Mouse (Mus musculus) lung, postnatal 10 days (tissue): Measurements from ENCODE around the gene Sdhaf4.
"Not testable (repeated sequence)": the region's sequence is repeated elsewhere in the genome, so short reads cannot be mapped to it uniquely, and the experiment has no call there.

Experiments
- DNase-seq: peaks from one replicate; pipeline ENCODE4 v3.0.0; 2021

Sdhaf4 gene

DNA sequence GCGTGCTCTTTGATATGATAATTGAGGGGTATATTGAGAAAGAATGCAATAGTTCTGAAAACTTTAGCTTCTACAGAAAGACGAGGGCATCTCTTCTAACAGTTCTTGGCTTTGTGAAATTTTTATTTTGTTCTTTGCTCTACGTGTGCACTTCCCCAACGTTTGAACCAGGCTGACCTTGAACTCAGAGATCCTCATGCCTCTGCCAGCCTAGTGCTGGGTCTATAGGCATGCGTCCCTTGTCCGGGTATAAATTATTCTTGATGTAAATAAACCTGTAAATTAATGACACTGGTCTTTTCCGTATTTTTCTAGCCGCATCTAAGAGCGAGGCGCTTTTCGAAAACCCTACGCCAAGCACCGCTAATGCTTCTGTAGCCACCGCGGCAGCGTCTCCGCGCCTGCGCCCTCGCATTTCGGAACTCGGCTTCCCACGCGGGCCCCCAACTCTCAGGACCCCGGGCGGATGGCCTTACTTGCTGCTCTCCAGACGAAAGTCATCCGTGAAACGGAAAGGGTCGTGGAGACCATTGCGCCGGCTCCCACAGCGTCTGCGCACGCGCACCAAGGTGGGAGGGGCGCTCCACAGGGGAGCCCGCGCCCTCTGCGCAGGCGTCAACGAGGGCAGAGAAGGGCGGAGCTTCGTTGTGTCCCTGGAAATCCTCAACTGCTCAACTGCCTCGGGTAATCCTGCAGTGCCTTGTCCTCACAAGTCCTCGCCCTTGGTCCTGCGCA is at the start of gene Sdhaf4:
Gene Sdhaf4 (minus strand): TSS at position 587 of the 735 bp plus-strand sequence.
- DNase-seq = peak; percentile 94

DNA sequence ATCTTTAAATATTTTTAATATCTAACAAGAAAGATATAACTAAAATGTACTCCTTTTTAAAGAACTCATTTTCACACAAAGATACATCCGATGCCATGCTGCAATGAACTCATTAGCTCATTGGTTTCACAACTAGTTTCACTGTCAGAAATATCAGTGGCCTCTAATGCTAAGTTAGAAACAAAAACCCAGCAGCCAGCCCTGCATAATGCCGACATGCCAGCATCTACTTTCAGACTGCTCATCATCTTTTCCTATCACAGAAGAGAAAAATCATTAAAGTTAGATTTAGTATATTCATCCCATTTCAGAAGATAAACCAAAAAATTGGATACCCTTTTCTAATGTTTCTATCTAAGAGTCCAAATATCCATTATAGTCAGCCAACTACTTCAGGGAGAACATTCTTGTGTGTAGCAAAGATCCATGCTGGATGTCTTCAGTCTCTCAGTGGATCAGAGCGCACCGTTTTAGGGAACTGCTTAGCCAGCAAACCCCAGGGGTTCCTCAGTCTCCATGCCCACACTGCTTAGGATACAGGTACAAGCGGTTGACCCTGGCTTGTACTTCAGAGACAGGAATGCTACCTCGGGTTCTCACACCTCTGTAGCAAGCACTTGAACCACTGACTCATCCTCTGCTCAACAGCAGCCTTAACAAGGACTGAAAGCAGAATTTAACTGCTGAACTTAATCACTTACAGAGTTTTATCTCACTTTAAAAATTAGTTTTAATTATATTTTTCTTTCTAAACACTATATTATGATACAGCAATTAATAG is 41.5 kb upstream of the Sdhaf4 start:
- DNase-seq = no peak

DNA sequence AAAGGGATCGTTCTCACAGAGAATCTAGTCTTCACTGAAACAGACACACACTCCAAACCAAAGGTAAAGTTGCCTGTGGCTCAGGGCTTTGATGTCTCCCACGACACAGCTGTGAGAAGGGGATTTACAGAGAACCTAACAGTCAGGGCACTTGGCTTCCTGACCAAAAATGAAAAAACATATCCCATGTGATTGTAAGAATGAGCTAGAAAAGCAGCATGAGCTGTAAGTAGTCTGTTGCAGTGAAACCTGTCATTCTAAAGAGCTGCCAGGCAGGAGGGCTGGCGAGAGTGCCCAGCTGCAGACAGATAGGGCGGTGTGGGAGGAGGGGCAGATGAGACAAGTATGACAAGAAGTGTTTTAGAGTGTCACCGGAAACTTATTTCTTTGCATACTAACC is 40.2 kb upstream of the Sdhaf4 start:
- DNase-seq = no peak

DNA sequence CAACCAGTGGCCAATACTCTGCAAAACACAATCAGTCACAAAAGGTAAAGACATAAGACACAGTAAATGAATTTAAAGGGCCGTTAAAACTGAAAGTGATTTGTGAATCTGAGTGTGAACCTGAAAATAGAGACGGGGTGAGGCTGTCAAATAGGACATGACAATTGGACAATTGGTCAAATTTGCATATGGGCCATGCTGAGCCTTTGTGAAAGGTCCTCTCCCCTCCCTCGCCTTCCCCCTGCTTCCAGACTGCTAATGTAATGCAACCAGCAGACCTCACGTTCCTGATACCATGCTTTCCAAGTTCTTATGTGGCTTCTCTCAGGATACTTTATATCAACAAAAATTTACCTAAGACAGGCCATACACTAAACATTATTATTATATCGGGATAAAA is 37.6 kb upstream of the Sdhaf4 start:
- DNase-seq = no peak

DNA sequence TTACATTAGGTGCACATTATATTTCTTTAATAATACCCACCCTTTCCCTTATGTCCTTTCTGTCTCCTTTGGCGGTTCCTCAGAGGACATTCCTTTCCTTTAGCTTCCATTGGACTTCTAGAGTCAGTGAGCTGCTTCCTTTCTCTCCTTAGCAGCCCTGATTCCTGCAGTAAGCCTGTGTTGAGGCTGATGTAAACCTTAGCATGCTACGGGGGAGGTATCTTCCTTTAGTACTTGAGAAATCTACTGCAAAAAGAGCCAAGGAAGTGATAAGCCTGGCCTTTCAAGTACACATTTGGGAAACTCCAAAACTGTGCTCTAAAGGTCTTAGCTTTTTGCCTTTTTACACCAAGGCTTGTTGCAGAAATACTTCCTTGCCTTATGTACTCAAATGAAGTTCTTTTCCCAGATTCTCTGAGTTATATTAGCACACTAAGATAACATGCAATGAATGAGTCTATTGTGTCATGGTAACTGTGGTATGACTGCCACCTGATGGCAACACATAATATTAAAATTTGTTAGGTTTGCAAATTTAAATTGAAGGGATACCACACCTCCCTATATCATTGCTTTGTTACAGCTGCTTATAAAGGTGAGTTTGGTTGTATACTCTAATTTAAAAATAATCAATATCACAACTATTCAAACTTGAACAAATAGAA is 28.4 kb upstream of the Sdhaf4 start:
- DNase-seq = no peak

DNA sequence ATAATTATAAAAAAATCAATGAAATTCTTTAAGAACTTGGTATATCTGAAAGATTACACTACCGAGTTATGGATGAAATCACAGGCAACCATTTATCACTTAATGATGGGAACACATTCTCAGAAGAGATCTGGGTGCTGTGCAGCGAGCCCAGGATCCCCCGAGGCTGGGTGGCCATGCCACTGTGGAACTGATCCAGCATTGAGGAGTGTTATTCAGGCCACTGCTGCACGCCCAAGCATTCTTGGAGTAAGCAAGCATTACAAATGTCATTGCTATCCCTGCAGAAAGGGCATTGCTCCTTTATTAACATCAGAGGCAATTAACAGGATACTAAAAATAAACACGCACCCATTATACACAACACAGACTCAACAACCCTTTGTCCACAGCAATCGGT is 5.4 kb upstream of the Sdhaf4 start:
- no peak for DNase-seq

DNA sequence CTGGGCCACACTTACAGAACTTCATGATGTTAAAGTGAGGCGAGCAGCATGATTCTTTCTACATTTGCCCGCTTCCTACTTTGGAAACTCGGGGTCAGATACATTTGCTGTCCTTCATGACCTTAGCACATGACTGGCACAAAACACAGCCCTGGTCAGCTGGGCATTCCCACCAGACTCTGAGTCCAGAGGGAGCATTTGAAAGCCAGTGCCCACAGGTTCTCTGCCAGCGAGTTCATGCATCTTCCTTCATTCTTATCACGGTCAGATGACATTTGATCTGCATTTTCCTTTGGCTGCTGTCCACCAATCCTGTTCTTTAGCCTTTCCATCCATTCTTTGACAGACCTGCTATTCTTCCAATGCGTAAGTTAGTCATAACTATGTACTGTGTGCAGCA is 4.6 kb upstream of the Sdhaf4 start:
- DNase-seq = no peak

DNA sequence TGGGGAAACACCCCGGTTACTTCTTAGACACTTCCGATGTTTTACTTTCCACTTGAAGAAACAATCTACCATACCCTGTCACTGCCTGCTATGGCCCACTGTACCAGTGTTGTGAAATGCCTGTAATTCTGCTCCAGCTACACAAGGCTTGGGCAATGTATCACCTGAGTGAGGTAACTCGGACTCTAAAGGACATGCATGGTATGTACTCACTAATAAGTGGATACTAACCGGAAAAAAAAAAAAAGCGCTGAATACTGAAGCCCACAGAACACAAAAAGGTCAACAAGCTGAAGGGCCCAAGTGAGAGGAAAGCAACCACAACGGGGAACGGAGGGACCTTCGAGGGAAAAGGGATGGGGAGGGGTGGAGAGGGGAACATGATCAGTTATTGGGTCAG is 2.2 kb upstream of the Sdhaf4 start:
- peak; percentile 30 for DNase-seq

DNA sequence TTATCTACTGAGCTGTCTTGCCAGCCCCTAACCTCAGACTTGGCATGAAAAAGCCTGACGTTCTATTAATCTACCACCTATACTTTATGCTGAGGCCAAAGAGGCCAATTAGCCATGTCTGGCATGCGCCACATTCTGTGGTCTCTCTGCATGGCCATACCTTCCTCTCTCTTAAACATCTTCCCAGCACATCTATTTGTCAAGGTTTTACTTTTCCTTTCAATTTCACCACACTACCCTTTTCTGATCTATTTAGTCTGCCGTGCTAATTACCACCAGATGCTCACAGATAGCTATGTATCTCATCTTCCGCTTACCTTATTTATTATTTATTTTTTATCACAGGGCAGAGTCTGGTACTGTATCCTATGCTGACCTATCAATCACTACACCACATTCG is 6.1 kb downstream of the Sdhaf4 start:
- no peak for DNase-seq

DNA sequence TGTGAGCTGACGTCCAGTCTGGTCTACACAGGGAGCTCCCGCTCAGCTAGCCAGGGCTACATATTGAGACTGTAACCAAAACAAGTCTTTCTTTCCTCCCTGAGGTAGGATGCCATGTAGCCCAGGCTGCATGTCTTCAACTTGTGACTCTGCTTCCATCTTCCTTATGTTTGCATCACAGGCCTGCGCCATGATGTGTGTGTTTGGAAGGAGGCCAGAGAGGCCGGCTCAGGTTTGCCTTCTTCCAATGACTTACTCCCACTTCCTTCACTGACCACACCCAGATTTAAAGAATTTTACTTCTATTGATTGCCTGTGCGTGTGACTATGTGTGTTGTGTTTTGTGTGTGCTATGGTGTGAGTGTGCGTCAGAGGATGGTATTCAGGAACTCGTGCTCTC is 6.6 kb downstream of the Sdhaf4 start:
- no peak for DNase-seq

DNA sequence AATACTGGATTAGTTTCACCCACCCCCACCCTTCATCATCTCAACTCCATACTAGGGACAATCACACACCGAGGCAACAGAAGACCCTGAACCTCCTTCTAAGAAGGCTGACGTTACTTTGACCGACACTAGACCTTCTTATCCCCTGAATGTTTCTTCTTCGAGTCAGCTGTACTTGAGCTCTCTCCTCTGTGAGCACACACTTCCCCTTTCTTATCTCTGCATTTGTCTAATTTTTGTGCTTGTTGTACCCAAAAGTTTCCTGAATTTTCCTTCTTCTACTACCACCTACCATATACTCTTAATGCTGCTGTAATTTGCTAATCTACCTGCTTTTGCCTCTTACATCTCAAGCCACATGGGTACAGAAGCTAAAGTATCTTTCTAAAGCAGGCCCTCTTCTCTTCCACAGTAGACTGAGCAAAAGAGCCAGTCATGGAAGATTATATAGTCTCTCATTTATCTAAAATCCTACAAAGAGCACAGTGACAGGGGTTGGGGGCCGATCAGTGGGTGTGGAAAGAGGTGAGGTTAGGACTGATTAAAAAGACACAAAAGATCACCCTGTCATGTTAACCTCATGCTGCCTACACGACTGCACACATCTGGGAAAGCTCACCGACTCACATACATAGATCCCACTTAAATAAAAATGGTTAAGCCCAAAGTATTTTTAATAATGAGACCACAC is 7.2 kb downstream of the Sdhaf4 start:
- no peak for DNase-seq

DNA sequence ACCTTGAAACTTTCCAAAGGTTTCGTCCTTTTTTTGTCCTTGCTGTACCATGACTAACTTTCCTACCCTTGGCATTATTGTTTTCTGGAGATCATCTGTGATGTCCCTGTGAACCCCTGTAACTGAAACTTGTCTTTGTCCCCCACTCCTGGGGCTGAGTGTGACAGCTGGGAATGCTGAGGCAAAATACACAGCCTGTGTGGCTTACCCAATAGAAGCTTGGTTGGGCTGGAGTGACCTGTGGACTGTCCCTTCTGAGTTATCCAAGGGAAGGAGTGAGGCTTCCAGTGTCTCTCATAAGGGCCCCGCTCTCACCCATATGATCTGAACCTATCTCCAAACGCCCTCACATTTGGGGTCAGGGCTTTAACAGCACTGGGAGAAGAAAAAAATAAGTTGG is 8.0 kb downstream of the Sdhaf4 start:
- DNase-seq = no peak

DNA sequence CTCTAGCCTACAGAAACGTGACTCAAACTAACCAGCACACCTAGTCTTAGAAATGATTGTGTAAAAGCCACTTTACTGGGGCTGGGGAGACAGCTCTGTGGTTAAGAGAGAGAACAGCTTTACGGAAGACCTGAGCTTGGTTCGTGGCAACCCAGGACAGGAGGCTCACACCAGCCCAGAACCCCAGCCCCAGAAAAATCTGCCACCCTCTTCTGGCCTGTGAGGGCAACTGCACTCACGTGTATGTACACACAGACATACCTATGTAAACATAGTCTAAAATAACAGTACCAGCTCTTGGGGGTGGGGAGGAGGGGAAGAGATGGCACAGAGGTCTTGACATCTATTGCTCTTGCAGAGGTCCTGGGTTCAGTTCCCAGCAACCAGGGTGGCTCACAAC is 10.0 kb downstream of the Sdhaf4 start:
- no peak for DNase-seq

DNA sequence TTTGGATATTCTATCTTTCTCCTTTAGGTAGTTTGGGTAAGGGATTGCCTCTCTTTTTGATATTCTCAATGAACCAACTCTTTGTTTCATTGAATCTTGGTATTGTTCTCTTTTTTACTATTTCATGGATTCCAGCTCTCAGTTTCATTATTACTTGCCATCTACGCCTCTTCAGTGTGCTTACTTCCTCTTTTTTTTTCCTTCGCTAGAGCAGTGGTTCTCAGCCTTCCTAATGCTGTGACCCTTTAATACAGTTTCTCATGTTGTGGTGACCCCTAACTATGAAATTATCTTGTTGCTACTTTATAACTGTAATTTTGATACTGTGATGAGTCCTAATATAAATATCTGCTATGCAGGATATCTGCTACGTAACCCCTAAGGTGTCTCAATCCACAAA is 22.3 kb downstream of the Sdhaf4 start:
- no peak for DNase-seq

DNA sequence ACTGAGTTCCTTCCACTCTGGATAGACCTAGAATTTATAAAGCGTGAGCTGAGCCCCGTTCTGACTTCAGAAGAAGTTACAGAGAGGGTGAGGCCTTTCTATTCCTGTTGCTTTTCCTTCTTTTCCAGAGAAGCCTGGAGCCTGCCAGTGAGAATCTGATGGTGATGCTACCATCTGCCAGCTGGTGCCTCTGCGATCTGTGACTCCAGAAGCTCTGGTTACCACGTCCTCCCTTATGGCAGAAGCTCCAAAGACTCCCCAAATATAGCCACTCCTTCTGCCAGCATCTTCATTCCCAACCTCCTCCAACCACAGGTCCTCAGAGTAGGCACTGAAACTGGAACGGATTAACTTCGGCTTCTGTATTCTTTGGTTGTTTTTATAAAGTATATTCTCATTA is 27.2 kb downstream of the Sdhaf4 start:
- no peak for DNase-seq

DNA sequence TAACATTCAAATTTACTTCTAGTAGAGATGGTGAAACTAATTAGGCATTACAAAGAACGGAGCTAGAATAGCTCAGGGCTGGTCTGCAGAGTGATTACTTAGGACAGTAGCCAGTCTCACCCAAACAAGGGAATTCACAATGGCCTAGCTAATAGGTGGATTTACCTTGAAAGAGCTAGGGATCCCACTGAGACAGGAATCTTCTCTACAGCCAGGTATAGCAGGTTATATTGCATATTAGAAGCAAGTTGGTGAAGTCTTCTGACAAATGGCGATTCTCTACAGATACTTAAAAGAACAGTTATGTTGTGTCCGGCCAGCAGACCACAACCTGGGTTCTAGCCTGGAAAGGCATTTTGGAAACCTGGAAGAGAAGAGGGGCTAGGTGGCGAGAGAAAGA is 34.3 kb downstream of the Sdhaf4 start:
- DNase-seq = not testable (repeated sequence)

DNA sequence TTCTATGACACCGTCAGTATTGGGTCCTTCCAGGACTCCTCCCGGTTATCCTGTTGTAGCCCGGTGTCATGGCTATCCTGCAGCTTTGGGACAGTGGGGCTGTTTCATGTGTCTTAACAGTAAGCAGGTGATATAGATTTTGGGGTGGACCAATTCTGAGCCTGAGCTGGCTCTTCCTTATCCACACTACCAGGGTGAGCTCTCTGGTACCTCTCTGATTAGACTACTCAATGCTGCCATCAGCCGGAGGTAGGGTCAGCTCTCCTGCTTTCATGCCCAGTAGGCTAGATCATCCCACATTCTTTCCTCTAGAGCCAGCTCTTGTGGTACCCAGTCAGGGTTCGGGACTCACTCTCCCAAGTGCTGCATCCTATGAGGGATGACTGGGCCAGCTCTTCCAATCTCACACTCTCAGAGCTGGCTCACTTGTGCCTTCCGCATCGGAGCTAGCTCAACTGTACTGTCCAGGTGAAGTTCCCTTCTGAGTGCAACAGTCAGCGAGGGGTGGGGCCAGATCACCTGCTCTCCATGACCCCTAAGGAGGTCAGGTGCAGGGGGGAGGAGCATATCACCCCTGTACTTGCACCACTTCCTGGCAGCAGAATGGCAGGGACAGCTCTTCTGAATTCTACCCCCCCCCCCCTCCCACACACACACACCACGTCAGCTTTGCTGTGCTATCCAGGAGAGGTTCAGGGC is 37.3 kb downstream of the Sdhaf4 start:
- no peak for DNase-seq

DNA sequence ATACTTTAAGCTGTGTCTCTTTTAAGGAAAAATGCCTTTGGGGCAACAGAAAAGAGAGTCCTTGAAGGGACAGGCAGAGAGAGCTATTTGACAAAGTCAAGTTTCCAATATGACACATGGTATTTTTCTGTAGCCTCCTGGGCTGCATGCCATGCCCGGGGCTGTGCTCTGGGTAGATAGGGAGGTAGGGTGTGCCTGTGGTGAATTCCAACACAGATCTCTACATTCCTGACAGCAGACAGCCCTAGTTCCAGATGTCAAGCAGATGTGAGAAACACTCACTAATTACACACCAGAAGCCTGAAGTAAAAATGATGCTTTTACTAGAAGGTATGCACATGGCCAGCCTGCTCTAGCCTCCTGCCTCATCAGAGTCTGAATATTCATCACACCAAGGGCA is 39.2 kb downstream of the Sdhaf4 start:
- no peak for DNase-seq

DNA sequence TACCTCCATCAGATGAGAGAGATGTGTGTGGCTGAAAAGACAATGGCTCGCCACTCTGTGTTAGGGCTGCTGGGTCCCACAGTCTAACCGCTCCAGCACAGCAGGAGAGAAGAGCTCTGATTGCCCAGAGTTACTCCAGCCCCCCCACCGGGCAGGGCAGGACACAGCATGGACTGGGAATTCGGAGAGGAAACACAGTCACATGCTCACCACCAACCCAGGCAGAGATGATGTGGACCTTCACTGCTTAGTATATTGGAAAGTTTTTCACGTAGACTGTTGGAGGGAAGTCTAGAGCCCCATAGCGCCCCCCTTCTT is 46.1 kb downstream of the Sdhaf4 start:
- DNase-seq = no peak

DNA sequence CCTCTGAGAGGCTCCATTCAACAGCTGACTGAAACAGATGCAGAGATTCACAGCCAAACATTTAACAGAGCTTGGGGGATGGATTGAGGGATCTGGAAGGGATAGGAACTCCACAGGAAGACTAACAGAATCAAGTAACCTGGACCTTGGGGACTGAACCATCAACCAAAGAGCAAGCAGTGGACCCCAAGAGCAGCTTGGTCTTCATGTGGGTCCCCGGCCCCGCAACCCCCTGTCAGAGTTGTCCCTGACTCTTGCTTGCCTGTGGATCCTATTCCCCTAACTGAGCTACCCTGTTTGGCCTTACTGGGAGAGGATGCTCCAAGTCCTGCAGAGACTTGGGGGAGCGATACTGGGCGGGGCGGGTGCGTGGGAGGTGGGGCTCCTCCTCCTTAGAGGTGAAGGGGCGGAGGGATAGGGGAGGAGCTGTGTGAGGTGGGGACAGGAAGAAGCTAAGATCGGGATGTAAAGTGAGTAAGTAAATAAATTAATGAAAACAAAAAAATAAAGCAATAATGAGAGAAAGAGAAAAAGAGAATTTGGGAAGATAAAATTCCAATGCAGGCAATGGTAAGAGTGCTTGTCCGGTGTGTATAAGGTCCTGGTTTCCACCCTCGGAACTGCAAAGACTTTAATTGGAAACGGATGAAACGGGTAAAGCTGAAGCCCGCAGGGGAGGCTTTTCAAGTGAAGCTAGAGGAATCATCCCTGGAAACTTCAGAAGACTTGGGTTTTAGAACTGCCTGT is 46.6 kb downstream of the Sdhaf4 start:
- DNase-seq = no peak

DNA sequence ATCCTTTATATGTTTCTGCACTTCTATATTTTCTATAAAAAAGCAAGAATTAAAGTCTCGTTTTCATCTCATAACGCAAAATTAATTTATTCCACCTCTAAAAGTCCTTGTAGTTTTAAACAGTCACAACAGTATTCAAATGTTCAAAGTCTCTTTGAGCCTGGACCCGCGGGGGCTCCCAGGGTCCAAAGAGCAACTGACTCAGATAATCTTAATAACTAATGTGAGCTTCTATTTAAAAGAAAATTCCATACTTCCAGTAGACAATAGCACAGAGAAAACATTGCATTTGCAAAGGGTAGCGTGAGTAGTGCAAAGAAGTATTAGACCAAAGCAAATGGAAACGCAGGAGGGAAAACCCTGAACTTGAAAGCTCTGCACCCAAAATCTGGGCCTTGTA is 47.4 kb downstream of the Sdhaf4 start:
- no peak for DNase-seq

DNA sequence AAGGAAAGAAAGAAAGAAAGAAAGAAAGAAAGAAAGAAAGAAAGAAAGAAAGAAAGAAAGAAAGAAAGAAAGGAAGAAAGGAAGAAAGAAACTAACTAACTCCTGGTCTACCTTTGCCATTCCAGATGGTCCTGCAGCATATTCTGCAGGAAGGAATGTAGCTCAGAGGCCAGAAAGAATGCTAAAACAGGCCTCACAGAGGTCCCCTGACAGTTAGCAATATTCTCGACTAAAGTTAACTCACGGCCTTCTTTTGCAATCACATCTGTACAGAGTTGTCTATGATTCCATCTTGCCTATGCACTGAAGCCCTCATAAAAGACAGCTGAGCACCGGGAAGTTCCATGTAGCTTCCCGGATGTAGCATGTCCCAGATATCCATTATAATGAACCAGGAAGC is 49.9 kb downstream of the Sdhaf4 start:
- DNase-seq = no peak
